Mouse (Mus musculus) kidney, embryonic 15.5 days (tissue): ENCODE measurements around the gene Lilra6. TPM values are rescaled to one million over a fixed set of nuclear protein-coding genes. Genes with fewer than 3 reads are reported as not detected.
"Not testable (repeated sequence)": the region's sequence is repeated elsewhere in the genome, so short reads cannot be mapped to it uniquely, and the experiment has no call there.

Experiments used
- ATAC-seq: fragments of 200-750 bp; cut with Nextera tagmentation; replicated peaks from 2 replicates; pipeline ENCODE4 v1.8.0; 2017; ENCODE audit warnings: moderate TSS enrichment; ENCODE audit not compliant: low FRiP score
- H3K27ac ChIP-seq: fragments of 300-500 bp; sonication (generic); 2 replicates; pipeline ENCODE4 v1.5.1; 2015; ENCODE audit warnings: mild to moderate bottlenecking, inconsistent platforms
- H3K27me3 ChIP-seq: fragments of 300-500 bp; sonication (generic); 2 replicates; pipeline ENCODE4 v1.6.1; 2015; ENCODE audit warnings: inconsistent platforms
- H3K36me3 ChIP-seq: fragments of 300-500 bp; sonication (generic); 2 replicates; pipeline ENCODE4 v1.6.1; 2015; ENCODE audit warnings: inconsistent platforms
- H3K4me1 ChIP-seq: fragments of 300-500 bp; sonication (generic); 2 replicates; pipeline ENCODE4 v1.6.1; 2015; ENCODE audit warnings: inconsistent platforms
- H3K4me2 ChIP-seq: fragments of 300-500 bp; sonication (generic); 2 replicates; pipeline ENCODE4 v1.6.1; 2015; ENCODE audit warnings: moderate library complexity, mild to moderate bottlenecking, inconsistent platforms
- H3K4me3 ChIP-seq: fragments of 300-500 bp; sonication (generic); replicated peaks from 2 replicates; pipeline ENCODE4 v1.5.1; 2015; ENCODE audit warnings: mild to moderate bottlenecking, inconsistent platforms
- H3K9ac ChIP-seq: fragments of 300-500 bp; sonication (generic); 2 replicates; pipeline ENCODE4 v1.6.1; 2015; ENCODE audit warnings: mild to moderate bottlenecking, inconsistent platforms
- H3K9me3 ChIP-seq: fragments of 300-500 bp; sonication (generic); replicated peaks from 2 replicates; pipeline ENCODE4 v1.6.1; 2016; ENCODE audit warnings: inconsistent platforms
- WGBS: fragments of 180-500 bp; shearing (Covaris S2); methylation state at CpG from one replicate; pipeline ENCODE4 v1.1.7; 2015; ENCODE audit warnings: mixed read lengths; 5-methylcytosine and 5-hydroxymethylcytosine counted together
- polyA plus RNA-seq: library from polyadenylated mRNA; unstranded; fragments of >200 nt; fragmentation: Nextera tagmentation; extraction: Ambion mirVana; gene quantifications from 2 replicates; pipeline ENCODE4 v1.2.1, GENCODE M21; 2015

Lilra6 gene
- 0.08 and 0.25 TPM in 2 replicates for polyA plus RNA-seq

GRCm38 (mm10) chr7:3915387-3915786 lies at the start of gene Lilra6:
Lilra6 (minus strand) TSS chr7:3915503.
- H3K4me1 ChIP-seq, H3K27me3 ChIP-seq, H3K4me2 ChIP-seq, H3K4me3 ChIP-seq, H3K36me3 ChIP-seq, H3K9me3 ChIP-seq, ATAC-seq, H3K27ac ChIP-seq, H3K9ac ChIP-seq: not testable (repeated sequence)
- 84% methylated on average over 2 of the region's 2 CpGs for WGBS

GRCm38 (mm10) chr7:3962017-3962416 lies 46.7 kb upstream of the Lilra6 start:
- no peak overlapping the region for H3K4me2 ChIP-seq
- H3K4me3 ChIP-seq: no peak overlapping the region
- H3K9ac ChIP-seq: no peak overlapping the region
- no peak overlapping the region for H3K27ac ChIP-seq
- H3K4me1 ChIP-seq: no peaks in the 10 kb centered on the region
- H3K27me3 ChIP-seq: no peaks in the 10 kb centered on the region
- H3K36me3 ChIP-seq: no peaks in the 10 kb centered on the region
- no peak for ATAC-seq
- H3K9me3 ChIP-seq: no peaks in the 10 kb centered on the region
- WGBS: 90% methylated on average over 2 of the region's 2 CpGs

DNA sequence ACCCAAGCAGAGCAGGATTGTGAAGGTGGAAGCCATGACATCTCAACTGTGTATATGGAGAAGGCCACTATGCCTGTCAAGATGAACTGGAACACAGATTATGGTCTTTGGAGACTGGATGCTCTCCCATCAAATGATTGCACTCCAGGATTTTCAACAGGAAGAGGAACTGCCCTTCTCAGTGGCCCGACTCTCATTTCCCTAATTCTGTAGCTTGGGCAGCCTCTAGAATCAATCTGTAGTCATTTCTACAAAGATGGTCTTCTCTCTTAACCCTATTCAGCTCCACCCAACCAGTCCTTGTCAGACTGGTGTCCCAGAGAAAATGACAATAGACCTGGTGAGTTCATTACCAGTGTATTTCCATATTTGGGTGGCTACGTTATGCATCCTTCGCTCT lies 42.1 kb upstream of the Lilra6 start:
- ATAC-seq: no peak
- H3K27ac ChIP-seq: no peak overlapping the region
- H3K4me2 ChIP-seq: no peak overlapping the region
- no peaks in the 10 kb centered on the region for H3K4me1 ChIP-seq
- H3K36me3 ChIP-seq: no peaks in the 10 kb centered on the region
- H3K9me3 ChIP-seq: no peaks in the 10 kb centered on the region
- 79% methylated on average over 3 of the region's 3 CpGs for WGBS
- H3K9ac ChIP-seq: no peak overlapping the region
- H3K27me3 ChIP-seq: no peaks in the 10 kb centered on the region
- H3K4me3 ChIP-seq: no peak overlapping the region

GRCm38 (mm10) chr7:3949159-3949558 lies 33.9 kb upstream of the Lilra6 start:
- H3K4me3 ChIP-seq: no peak overlapping the region
- no peak overlapping the region for H3K4me2 ChIP-seq
- no peak overlapping the region for H3K9ac ChIP-seq
- 81% methylated on average over 3 of the region's 3 CpGs for WGBS
- ATAC-seq: no peak
- H3K9me3 ChIP-seq: no peaks in the 10 kb centered on the region
- H3K36me3 ChIP-seq: no peaks in the 10 kb centered on the region
- H3K27me3 ChIP-seq: no peaks in the 10 kb centered on the region
- H3K4me1 ChIP-seq: no peaks in the 10 kb centered on the region
- H3K27ac ChIP-seq: no peak overlapping the region

- 83% methylated on average over 4 of the region's 4 CpGs for WGBS
- Histone ChIP-seq H3K9ac (no peak overlapping the region), H3K4me2 (no peak overlapping the region), H3K36me3 (no peaks in the 10 kb centered on the region), H3K9me3 (no peaks in the 10 kb centered on the region), H3K4me3 (no peak overlapping the region), H3K4me1 (no peaks in the 10 kb centered on the region), H3K27ac (no peak overlapping the region), H3K27me3 (no peaks in the 10 kb centered on the region)
- no peak for ATAC-seq
These were observed 32.9 kb upstream of the Lilra6 start for GRCm38 (mm10) chr7:3948223-3948622.

DNA sequence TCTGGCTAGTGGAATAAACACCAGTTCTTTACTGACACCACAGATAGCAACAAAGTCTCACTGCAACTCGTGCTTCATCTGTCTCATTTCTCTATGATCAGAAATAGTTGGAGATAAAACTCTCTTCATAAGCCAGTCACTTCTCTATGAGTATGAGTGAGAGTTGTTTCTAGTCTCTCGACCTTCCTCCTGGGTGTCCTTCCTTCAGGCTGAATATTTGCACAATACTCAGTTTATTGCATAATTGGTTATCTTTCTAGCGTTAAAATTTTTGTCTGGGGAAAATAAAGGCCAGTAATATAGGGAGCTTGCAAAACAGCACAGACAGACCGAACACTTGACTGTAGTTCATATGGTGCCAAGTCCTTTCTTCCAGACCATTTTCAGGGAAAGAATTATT lies 30.8 kb upstream of the Lilra6 start:
- H3K36me3 ChIP-seq: no peaks in the 10 kb centered on the region
- no peak overlapping the region for H3K9ac ChIP-seq
- no peaks in the 10 kb centered on the region for H3K9me3 ChIP-seq
- no peak overlapping the region for H3K27ac ChIP-seq
- H3K4me3 ChIP-seq: no peak overlapping the region
- H3K27me3 ChIP-seq: no peaks in the 10 kb centered on the region
- WGBS: 64% methylated on average over 4 of the region's 4 CpGs
- no peaks in the 10 kb centered on the region for H3K4me1 ChIP-seq
- no peak overlapping the region for H3K4me2 ChIP-seq
- no peak for ATAC-seq

DNA sequence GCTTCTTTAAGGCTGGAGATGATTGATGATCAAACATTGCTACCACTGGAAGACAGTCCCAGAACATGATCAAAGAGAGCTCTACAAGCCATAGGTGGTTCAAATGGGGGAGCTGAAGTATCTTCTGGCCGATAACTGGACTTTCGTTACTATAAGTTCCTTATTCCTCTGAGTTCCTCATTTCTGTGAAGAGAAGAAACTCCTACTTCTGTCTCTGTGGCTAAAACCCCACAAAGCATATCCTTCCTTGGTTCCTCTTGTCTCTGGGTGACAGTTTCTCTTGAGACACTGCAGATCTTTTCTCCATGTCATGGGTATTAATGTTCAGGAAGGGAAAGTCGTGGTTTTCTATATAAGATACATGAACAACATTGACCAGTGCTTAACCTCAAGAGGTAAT lies 25.6 kb upstream of the Lilra6 start:
- H3K9me3 ChIP-seq: no peaks in the 10 kb centered on the region
- H3K4me2 ChIP-seq: no peak overlapping the region
- ATAC-seq: no peak
- H3K27me3 ChIP-seq: no peaks in the 10 kb centered on the region
- H3K4me3 ChIP-seq: no peak overlapping the region
- no peak overlapping the region for H3K9ac ChIP-seq
- H3K27ac ChIP-seq: no peak overlapping the region
- H3K36me3 ChIP-seq: no peaks in the 10 kb centered on the region
- 84% methylated on average over 3 of the region's 3 CpGs for WGBS
- H3K4me1 ChIP-seq: no peaks in the 10 kb centered on the region

DNA sequence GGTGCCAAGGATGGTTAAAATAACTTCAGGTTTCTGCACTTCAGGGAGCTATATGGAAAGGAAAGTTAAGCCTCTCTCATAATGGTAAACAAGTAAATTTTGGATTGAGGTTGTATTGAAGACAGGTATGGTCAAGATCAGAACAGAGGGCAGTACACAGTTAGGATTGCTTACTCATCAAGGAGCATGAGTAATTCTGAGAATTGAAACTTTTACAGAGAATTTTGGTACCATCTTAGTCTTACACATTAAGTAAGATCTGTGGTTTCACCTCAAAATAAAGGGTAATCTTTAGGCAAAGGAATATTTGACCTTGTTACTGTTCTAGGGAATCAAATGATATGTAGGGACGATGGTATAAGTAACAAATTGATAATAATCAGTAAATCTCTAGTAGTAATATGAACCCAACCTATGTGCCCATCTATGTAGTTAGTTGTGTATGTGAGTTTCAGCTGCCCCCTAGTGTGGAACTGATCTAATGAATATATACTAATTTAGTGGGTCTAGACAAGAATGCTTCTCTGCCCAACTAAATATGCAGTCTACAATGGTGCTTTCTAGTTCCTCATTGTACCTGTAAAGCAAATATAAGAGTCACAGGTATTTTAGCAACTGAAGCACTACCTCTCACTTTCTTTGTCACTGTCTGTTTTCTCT lies 24.7 kb upstream of the Lilra6 start:
- Histone ChIP-seq H3K4me2 (no peak overlapping the region), H3K4me3 (no peak overlapping the region), H3K9me3 (no peaks in the 10 kb centered on the region), H3K27me3 (no peaks in the 10 kb centered on the region), H3K4me1 (no peaks in the 10 kb centered on the region), H3K27ac (no peak overlapping the region), H3K36me3 (no peaks in the 10 kb centered on the region), H3K9ac (no peak overlapping the region)
- WGBS: 71% methylated on average over 1 of the region's 1 CpGs
- ATAC-seq: no peak

DNA sequence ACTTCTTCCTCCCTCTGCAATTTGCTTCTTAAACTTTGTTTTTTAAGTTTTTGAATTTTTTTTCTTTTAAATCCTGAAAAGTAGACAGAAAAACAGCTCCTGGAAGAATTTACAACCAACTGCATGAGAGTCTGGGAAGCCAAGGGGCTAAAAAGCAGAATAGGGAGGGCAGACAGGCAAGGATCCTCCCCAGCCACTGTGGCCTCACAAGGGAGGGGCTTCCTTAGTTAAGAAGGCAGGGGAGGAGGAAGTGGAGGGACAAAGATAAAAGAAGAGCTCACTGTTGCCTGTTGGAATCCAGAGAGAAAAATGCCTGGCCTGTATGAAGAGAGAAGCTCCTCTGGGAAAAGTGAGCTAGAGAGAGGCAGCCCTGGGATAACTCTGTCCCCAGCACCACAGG lies 20.2 kb upstream of the Lilra6 start:
- not testable (repeated sequence) for H3K9ac ChIP-seq, ATAC-seq, H3K4me3 ChIP-seq, H3K27ac ChIP-seq, H3K9me3 ChIP-seq, H3K4me2 ChIP-seq, H3K4me1 ChIP-seq, H3K36me3 ChIP-seq, H3K27me3 ChIP-seq

DNA sequence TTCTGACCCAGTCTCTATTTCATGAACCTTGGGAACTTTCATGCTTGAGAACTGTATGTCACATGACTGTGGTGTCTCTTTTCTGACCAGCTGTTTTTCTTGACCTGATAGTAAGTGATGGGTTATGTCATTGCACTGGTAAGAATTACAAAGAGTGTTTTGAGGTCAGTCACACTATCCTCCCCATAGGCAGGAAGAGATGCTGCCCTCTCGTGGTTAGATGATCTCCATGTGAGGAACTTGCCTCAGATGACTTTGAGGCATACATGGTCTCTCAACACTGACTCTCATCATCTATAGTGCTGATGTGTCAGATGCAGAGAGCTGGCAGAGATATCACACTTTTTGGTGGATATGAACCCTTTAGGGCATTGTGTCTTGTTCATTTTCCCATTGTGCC lies 11.6 kb downstream of the Lilra6 start:
- 29% methylated on average over 1 of the region's 1 CpGs for WGBS
- no peak overlapping the region for H3K4me3 ChIP-seq

GRCm38 (mm10) chr7:3898036-3898590 lies 17.2 kb downstream of the Lilra6 start, which contains the start of gene Gm14548:
Gm14548 (minus strand) TSS chr7:3898120.
- ATAC-seq, H3K9ac ChIP-seq, H3K4me1 ChIP-seq, H3K9me3 ChIP-seq, H3K27ac ChIP-seq, H3K4me2 ChIP-seq, H3K4me3 ChIP-seq, H3K27me3 ChIP-seq, H3K36me3 ChIP-seq: not testable (repeated sequence)
- WGBS: 63% methylated on average over 3 of the region's 3 CpGs

More for the DNA sequence above, 11.6 kb downstream of the Lilra6 start:
- Histone ChIP-seq H3K27ac (no peak overlapping the region), H3K27me3 (no peaks in the 10 kb centered on the region), H3K4me1 (no peaks in the 10 kb centered on the region), H3K9me3 (no peaks in the 10 kb centered on the region), H3K4me2 (no peak overlapping the region), H3K36me3 (no peaks in the 10 kb centered on the region), H3K9ac (no peak overlapping the region)
- no peak for ATAC-seq

DNA sequence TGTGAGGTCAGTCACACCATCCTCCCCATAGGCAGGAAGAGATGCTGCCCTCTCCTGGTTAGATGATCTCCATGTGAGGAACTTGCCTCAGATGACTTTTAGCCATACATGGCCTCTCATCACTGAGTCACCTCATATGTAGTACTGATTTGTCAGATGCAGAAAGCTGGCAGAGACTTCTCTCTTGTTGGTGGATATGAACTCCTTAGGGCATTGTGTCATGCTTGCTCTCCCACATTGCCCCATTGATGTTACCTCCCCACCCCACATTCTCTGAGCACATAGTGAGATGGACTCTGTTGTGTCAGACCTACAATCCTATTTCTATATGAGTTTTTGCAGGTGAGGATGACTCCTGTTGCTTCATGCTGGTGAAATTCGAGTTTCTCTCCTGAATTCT lies 40.3 kb downstream of the Lilra6 start:
- WGBS: no CpG with 5 or more reads among the region's 1 CpGs
- H3K4me2 ChIP-seq, H3K27me3 ChIP-seq, H3K4me3 ChIP-seq, H3K9ac ChIP-seq, H3K27ac ChIP-seq, H3K36me3 ChIP-seq, H3K9me3 ChIP-seq, ATAC-seq, H3K4me1 ChIP-seq: not testable (repeated sequence)
